Mouse (Mus musculus) G1E (cell line): ENCODE measurements around the gene Rgs19.

Experiments used
- CTCF ChIP-seq: IDR thresholded peaks from 2 replicates; pipeline ENCODE4 v1.5.1; 2012; ENCODE audit warnings: low read depth, low read length, inconsistent platforms, mixed read lengths
- POLR2AphosphoS5 ChIP-seq: IDR thresholded peaks from 2 replicates; pipeline ENCODE4 v1.6.1; 2012; ENCODE audit warnings: low read depth, low read length, inconsistent platforms; ENCODE audit not compliant: insufficient replicate concordance
- TAL1 ChIP-seq: conservative IDR thresholded peaks from 2 replicates; pipeline ENCODE4 v1.6.1; 2012; ENCODE audit warnings: low read depth, low read length, inconsistent platforms, mixed read lengths

- TF ChIP-seq CTCF (no peak), TAL1 (no peak), POLR2AphosphoS5 (no peak)
Observed at GRCm38 (mm10) chr2:181720061-181720460, 26.3 kb upstream of the Rgs19 start.
